Mouse (Mus musculus) small intestine, adult 2 months (tissue): ENCODE results near the gene Snx29.

ENCODE experiments used
- CTCF ChIP-seq: fragments of 200-500 bp; IDR thresholded peaks from 2 replicates; pipeline ENCODE4 v1.5.1; 2012; ENCODE audit warnings: low read depth, mild to moderate bottlenecking, control low read depth, inconsistent platforms, low read length, moderate library complexity, mixed read lengths; ENCODE audit not compliant: insufficient replicate concordance, insufficient read length; ENCODE audit errors: extremely low read depth
- POLR2A ChIP-seq: fragments of 200-500 bp; IDR thresholded peaks from 2 replicates; pipeline ENCODE4 v1.6.1; 2012; ENCODE audit warnings: low read depth, mild to moderate bottlenecking, control low read depth, inconsistent platforms, low read length, moderate library complexity

DNA sequence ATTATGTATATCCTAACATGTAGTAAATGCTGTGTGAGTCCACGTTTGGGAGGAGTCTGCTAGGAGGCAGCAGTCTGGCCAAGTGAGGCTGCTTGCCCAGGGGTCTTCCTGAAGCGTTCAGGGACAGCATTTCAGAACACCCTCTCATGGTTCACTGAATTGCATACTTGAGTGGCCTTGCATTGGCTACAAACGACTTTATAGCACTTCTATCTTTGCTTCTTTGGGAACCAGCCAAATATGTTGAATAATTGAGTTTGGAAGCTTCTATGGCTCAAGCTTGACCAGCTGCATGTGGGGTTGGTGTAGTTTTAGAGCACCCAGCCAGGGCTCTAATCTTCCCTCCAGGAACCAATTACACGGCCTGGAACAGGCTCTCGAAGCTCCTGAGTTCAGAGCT is 307.8 kb downstream of the Snx29 start:
- no peak for TF ChIP-seq CTCF
- TF ChIP-seq POLR2A: no peak
